35 mouse cellular contexts compared by ENCODE assay signal in the genomic region with DNA sequence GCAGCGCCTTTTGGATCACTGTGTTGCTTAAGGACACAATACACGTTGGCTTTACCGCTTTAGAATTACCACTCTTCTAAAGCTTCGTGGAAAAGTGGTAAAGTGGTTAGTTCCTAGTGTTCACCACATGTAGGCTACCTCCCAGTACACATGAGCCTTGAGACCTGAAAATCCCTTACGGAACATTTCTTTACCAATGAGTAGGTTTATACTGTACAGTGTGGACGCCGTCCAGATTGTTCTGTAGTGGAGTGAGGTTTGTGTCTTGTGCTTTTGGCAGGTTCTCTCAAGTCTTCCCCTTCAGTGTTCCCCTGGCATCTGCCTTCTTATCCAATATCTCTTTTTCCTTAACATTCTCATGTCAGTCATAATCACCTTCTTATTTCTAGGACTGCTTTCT.
"Had no signal": no experiment of that assay in that cellular context is flagged by ENCODE, and none has a peak within 500 bp of the region (broad histone marks: within the 10 kb centered on the region; RNA-seq: fewer than 3 reads in every experiment).

No protein-coding gene starts in this region.

- H3K4me2 ChIP-seq: heart, embryonic 11.5 days; heart, embryonic 12.5 days; heart, embryonic 13.5 days; heart, embryonic 15.5 days; hindbrain, embryonic 12.5 days; hindbrain, embryonic 13.5 days; hindbrain, embryonic 14.5 days; hindbrain, embryonic 15.5 days; intestine, embryonic 15.5 days; kidney, embryonic 15.5 days had no signal

- DNase-seq: heart, postnatal 10 days; heart, postnatal 14 days; heart, postnatal 36 days; heart, postnatal 4 days; kidney, adult 11 months; kidney, adult 18-20 months; kidney, adult 2 months; kidney, adult 8-10 months; kidney, adult 9 months; kidney, postnatal 10 days; kidney, postnatal 14 days; kidney, postnatal 25 days; kidney, postnatal 36 days; kidney, postnatal 4 days; layer of hippocampus, adult 9-11 months; layer of hippocampus, postnatal 36 days had no signal

- H3K9ac ChIP-seq: heart, embryonic 12.5 days; heart, embryonic 13.5 days; heart, embryonic 15.5 days; hindbrain, embryonic 12.5 days; hindbrain, embryonic 13.5 days; hindbrain, embryonic 14.5 days; hindbrain, embryonic 15.5 days; intestine, embryonic 15.5 days; kidney, embryonic 15.5 days had no signal

- H3K4me3 ChIP-seq: heart, embryonic 10.5 days; heart, embryonic 12.5 days; heart, embryonic 13.5 days; heart, embryonic 15.5 days; hindbrain, embryonic 10.5 days; hindbrain, embryonic 12.5 days; hindbrain, embryonic 13.5 days; hindbrain, embryonic 15.5 days; intestine, embryonic 15.5 days; kidney, embryonic 15.5 days; layer of hippocampus, adult 2 months had no signal

- H3K27me3 ChIP-seq: heart, embryonic 12.5 days; heart, embryonic 13.5 days; heart, embryonic 15.5 days; hindbrain, embryonic 12.5 days; hindbrain, embryonic 13.5 days; hindbrain, embryonic 15.5 days; intestine, embryonic 15.5 days; kidney, embryonic 15.5 days had no signal

- H3K4me1 ChIP-seq: heart, embryonic 10.5 days; heart, embryonic 12.5 days; hindbrain, embryonic 10.5 days; intestine, embryonic 15.5 days had no signal

- H3K27ac ChIP-seq: heart, embryonic 10.5 days; heart, embryonic 13.5 days; heart, embryonic 15.5 days; hindbrain, embryonic 10.5 days; hindbrain, embryonic 12.5 days; hindbrain, embryonic 13.5 days; hindbrain, embryonic 14.5 days; hindbrain, embryonic 15.5 days; hindbrain, postnatal 0 days; intestine, embryonic 15.5 days; kidney, embryonic 15.5 days; kidney, postnatal 0 days; layer of hippocampus, adult 2 months had no signal

- H3K9me3 ChIP-seq: heart, embryonic 10.5 days; heart, embryonic 12.5 days; heart, embryonic 13.5 days; heart, embryonic 15.5 days; hindbrain, embryonic 10.5 days; hindbrain, embryonic 12.5 days; hindbrain, embryonic 13.5 days; hindbrain, embryonic 15.5 days; intestine, embryonic 15.5 days; kidney, embryonic 15.5 days had no signal

- H3K36me3 ChIP-seq: heart, embryonic 10.5 days; heart, embryonic 12.5 days; heart, embryonic 13.5 days; heart, embryonic 15.5 days; hindbrain, embryonic 10.5 days; hindbrain, embryonic 12.5 days; hindbrain, embryonic 13.5 days; hindbrain, embryonic 15.5 days; intestine, embryonic 15.5 days; kidney, embryonic 15.5 days had no signal

- ATAC-seq: hindbrain, embryonic 16.5 days; hindbrain, postnatal 0 days; inflammation-experienced regulatory T-cells, adult 6 months; intestine, embryonic 15.5 days; intestine, embryonic 16.5 days; intestine, postnatal 0 days had no signal
